Mouse (Mus musculus) macrophage (primary cell): ENCODE measurements around the gene Tspan4. TPM values are rescaled to one million over a fixed set of nuclear protein-coding genes. Genes with fewer than 3 reads are reported as not detected.

Experiments used
- H3K27ac ChIP-seq: fragments of 350-480 bp; formaldehyde crosslinking; 2 replicates; pipeline ENCODE4 v1.9.0; 2021
- H3K36me3 ChIP-seq: fragments of 350-480 bp; formaldehyde crosslinking; 2 replicates; pipeline ENCODE4 v1.9.0; 2021; ENCODE audit errors: inconsistent target
- H3K4me3 ChIP-seq: fragments of 350-480 bp; formaldehyde crosslinking; 2 replicates; pipeline ENCODE4 v1.9.0; 2021; ENCODE audit errors: inconsistent target
- H3K79me2 ChIP-seq: fragments of 350-480 bp; formaldehyde crosslinking; 2 replicates; pipeline ENCODE4 v1.9.0; 2021; ENCODE audit errors: inconsistent target
- WGBS: methylation state at CpG from one replicate; pipeline ENCODE4 v1.1.7; 2026; ENCODE audit warnings: inconsistent platforms; ENCODE audit not compliant: missing documents; 5-methylcytosine and 5-hydroxymethylcytosine counted together
- polyA plus RNA-seq: library from polyadenylated mRNA; stranded (reverse); fragments of 250-400 nt; gene quantifications from 3 replicates; pipeline ENCODE4 v1.2.4, GENCODE M21; 2018; ENCODE audit warnings: inconsistent platforms

Gene Tspan4
- polyA plus RNA-seq, 1 experiment from 2014 or later = 48.8 TPM

- Histone ChIP-seq H3K27ac (no peak overlapping the region), H3K4me3 (no peak overlapping the region), H3K36me3 (peaks cover 17% of the 10 kb centered on the region; the same call in 1 of the 2 replicates), H3K79me2 (peaks cover 62% of the 10 kb centered on the region)
- 89% methylated on average over 8 of the region's 10 CpGs for WGBS
Observed at GRCm38 (mm10) chr7:141470637-141470944, 4.4 kb upstream of the Tspan4 start.

DNA sequence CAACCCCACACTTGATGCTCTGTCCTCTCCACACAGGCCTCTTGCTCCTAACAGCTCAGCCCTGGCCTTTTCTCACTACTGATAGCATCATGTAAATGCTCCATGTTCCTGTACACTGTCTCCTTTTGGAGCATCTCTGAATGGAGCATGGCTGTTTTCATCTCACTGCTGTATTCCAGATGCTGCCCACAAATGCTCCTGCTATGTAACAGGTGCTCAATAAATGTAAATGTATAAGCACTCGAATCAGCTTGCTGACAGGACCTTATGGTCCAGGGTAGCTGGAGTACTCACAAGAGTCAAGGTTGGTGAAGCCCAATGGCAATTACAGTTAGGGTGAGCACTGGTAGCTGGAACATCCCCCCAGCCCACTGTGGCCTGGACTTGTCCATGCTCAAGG lies 3.8 kb upstream of the Tspan4 start:
- 100% methylated on average over 1 of the region's 1 CpGs for WGBS
- no peak overlapping the region for H3K4me3 ChIP-seq

DNA sequence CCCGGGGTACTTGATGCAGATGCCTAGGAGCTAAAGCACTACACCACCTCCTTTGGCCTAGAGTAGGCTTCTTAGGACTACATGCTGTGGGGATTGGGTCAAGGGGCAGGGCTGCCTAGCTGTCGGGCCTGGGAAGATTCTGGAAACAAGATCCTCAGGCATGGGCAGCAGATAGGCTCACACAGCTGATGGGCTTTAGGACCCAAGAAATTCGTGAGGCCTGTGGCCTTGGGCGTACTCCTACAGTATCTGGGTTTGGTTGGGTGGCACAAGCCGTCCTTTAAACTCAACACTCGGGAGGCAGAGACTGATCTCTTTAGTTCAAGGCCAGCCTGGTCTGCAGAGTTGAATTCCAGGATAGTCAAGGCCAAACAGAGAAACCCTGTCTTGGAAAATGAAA lies 2.8 kb upstream of the Tspan4 start:
- no peak overlapping the region for H3K27ac ChIP-seq
- H3K4me3 ChIP-seq = no peak overlapping the region
- peaks cover 17% of the 10 kb centered on the region; the same call in 1 of the 2 replicates for H3K36me3 ChIP-seq
- peaks cover 73% of the 10 kb centered on the region for H3K79me2 ChIP-seq
- WGBS = 89% methylated on average over 6 of the region's 6 CpGs

More for the DNA sequence above, 3.8 kb upstream of the Tspan4 start:
- no peak overlapping the region for H3K27ac ChIP-seq
- peaks cover 17% of the 10 kb centered on the region; the same call in 1 of the 2 replicates for H3K36me3 ChIP-seq
- peaks cover 63% of the 10 kb centered on the region for H3K79me2 ChIP-seq

GRCm38 (mm10) chr7:141472763-141473162 lies 2.3 kb upstream of the Tspan4 start:
- H3K4me3 ChIP-seq = no peak overlapping the region
- H3K36me3 ChIP-seq = peaks cover 17% of the 10 kb centered on the region; the same call in 1 of the 2 replicates
- H3K27ac ChIP-seq = no peak overlapping the region
- 90% methylated on average over 6 of the region's 6 CpGs for WGBS
- peaks cover 74% of the 10 kb centered on the region for H3K79me2 ChIP-seq

GRCm38 (mm10) chr7:141474160-141474559 lies 880 bp upstream of the Tspan4 start:
- Histone ChIP-seq H3K4me3 (peak overlapping the region; percentile 91), H3K79me2 (peaks cover 72% of the 10 kb centered on the region), H3K27ac (no peak overlapping the region), H3K36me3 (peaks cover 17% of the 10 kb centered on the region; the same call in 1 of the 2 replicates)
- 8% methylated on average over 5 of the region's 5 CpGs for WGBS

DNA sequence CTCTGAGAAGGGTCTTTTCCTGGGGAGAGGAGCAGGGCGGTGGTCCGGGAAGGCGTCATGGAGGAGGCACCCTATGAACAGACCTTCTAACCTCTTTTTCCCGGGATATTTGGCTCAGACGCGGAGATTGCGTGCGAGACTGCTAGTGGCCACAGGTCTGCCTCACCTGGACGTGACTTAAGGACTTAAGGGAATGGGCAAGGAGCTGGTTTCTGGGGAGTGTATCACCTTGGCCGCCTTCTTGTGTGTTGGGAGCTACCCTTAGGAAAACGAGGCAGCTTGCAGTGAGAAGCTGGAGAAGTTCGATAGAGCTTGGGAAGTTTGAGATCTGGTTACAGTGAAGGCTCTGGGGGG lies 742 bp downstream of the Tspan4 start:
- peaks cover 10% of the 10 kb centered on the region; the same call in 1 of the 2 replicates for H3K36me3 ChIP-seq
- peak overlapping the region; percentile 69 for H3K4me3 ChIP-seq
- WGBS = 0% methylated on average over 12 of the region's 12 CpGs
- peak overlapping the region; percentile 90 for H3K27ac ChIP-seq
- H3K79me2 ChIP-seq = peaks cover 62% of the 10 kb centered on the region

GRCm38 (mm10) chr7:141476226-141476980 lies 1.4 kb downstream of the Tspan4 start:
- H3K27ac ChIP-seq = peak overlapping the region; percentile 90
- 1% methylated on average over 16 of the region's 17 CpGs for WGBS
- peaks cover 5% of the 10 kb centered on the region; the same call in 1 of the 2 replicates for H3K36me3 ChIP-seq
- H3K4me3 ChIP-seq = peak overlapping the region; percentile 69
- peaks cover 64% of the 10 kb centered on the region for H3K79me2 ChIP-seq

- peaks cover 5% of the 10 kb centered on the region; the same call in 1 of the 2 replicates for H3K36me3 ChIP-seq
- H3K79me2 ChIP-seq = peaks cover 66% of the 10 kb centered on the region
- peak overlapping the region; percentile 90 for H3K27ac ChIP-seq
- 0% methylated on average over 7 of the region's 7 CpGs for WGBS
- peak overlapping the region; percentile 69 for H3K4me3 ChIP-seq
Observed at GRCm38 (mm10) chr7:141476981-141477370, 1.9 kb downstream of the Tspan4 start.

DNA sequence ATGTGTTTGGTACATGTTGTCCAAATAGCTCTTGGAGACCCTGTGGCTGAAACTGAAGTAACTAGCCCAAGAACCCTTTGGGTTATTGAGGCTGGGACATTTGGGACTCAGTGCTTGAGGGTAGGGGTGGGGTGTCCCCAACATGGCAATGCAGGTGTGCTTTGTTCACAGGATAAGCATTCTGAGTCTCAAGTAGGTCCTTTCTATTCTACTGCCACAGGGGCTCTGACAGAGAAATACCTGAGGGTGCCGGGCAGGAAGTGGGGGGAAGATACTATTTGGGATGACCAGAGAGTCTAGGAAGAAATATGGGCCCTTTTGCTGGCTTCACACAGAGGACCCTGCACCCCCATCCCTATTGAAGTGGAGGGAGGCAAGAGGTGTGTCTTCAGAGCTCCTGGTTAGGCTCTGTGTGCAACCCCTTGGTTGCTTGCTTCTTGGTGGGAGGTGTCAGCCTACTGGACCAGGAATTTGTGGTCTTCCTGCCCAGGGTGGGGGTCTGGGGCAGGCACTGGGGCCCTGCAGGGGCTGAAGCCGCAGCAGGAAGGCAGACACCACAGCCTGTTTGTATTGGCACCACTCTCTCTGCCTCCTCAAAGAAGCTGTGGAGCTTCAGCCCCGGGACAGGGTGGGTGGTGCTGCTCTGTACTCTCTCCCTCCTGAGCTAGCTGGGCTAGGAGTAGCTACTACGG lies 2.7 kb downstream of the Tspan4 start:
- H3K27ac ChIP-seq = peak overlapping the region; percentile 90
- H3K36me3 ChIP-seq = 0 out of 2 replicates have a peak, but pooled peaks cover 4% of the 10 kb centered on the region
- peak overlapping the region; percentile 69; the same call in 1 of the 2 replicates for H3K4me3 ChIP-seq
- H3K79me2 ChIP-seq = peaks cover 64% of the 10 kb centered on the region
- 10% methylated on average over 4 of the region's 4 CpGs for WGBS

- Histone ChIP-seq H3K36me3 (peaks cover 5% of the 10 kb centered on the region; the same call in 1 of the 2 replicates), H3K4me3 (no peak overlapping the region), H3K27ac (no peak overlapping the region), H3K79me2 (peaks cover 63% of the 10 kb centered on the region)
- 43% methylated on average over 5 of the region's 5 CpGs for WGBS
Observed at GRCm38 (mm10) chr7:141478270-141478748, 3.3 kb downstream of the Tspan4 start.

GRCm38 (mm10) chr7:141480842-141481497 lies 5.9 kb downstream of the Tspan4 start:
- peaks cover 59% of the 10 kb centered on the region for H3K79me2 ChIP-seq
- H3K27ac ChIP-seq = no peak overlapping the region
- WGBS = 26% methylated on average over 10 of the region's 10 CpGs
- peaks cover 30% of the 10 kb centered on the region; the same call in 1 of the 2 replicates for H3K36me3 ChIP-seq
- no peak overlapping the region for H3K4me3 ChIP-seq

- peaks cover 54% of the 10 kb centered on the region for H3K79me2 ChIP-seq
- no peak overlapping the region for H3K27ac ChIP-seq
- H3K4me3 ChIP-seq = no peak overlapping the region
- peaks cover 38% of the 10 kb centered on the region; the same call in 1 of the 2 replicates for H3K36me3 ChIP-seq
- 22% methylated on average over 74 of the region's 81 CpGs for WGBS
Observed at GRCm38 (mm10) chr7:141481498-141482401, 6.7 kb downstream of the Tspan4 start.

- H3K27ac ChIP-seq = no peak overlapping the region
- peaks cover 45% of the 10 kb centered on the region; the same call in 1 of the 2 replicates for H3K36me3 ChIP-seq
- no peak overlapping the region for H3K4me3 ChIP-seq
- H3K79me2 ChIP-seq = peaks cover 49% of the 10 kb centered on the region
- WGBS = 86% methylated on average over 11 of the region's 11 CpGs
Observed at GRCm38 (mm10) chr7:141482531-141483024, 7.5 kb downstream of the Tspan4 start.
